Mouse (Mus musculus) liver, embryonic 16.5 days (tissue): ENCODE data around the gene Mrgprg. TPM values are rescaled to one million over a fixed set of nuclear protein-coding genes. Genes with fewer than 3 reads are reported as not detected.

Source experiments
- ATAC-seq: fragments of 200-750 bp; cut with Nextera tagmentation; 2 replicates; pipeline ENCODE4 v1.8.0; 2017; ENCODE audit warnings: low read depth, mild to moderate bottlenecking, moderate number of reproducible peaks, moderate library complexity
- H3K27ac ChIP-seq: fragments of 300-500 bp; sonication (generic); 2 replicates; pipeline ENCODE4 v1.5.1; 2014; ENCODE audit warnings: mild to moderate bottlenecking, low read length
- H3K27me3 ChIP-seq: fragments of 300-500 bp; sonication (generic); 2 replicates; pipeline ENCODE4 v1.6.1; 2014; ENCODE audit warnings: low read depth, low read length, mixed read lengths; ENCODE audit not compliant: control insufficient read depth, insufficient read depth
- H3K36me3 ChIP-seq: fragments of 300-500 bp; sonication (generic); 2 replicates; pipeline ENCODE4 v1.6.1; 2014; ENCODE audit warnings: mild to moderate bottlenecking; ENCODE audit not compliant: control insufficient read depth, insufficient read depth
- H3K4me1 ChIP-seq: fragments of 300-500 bp; sonication (generic); 2 replicates; pipeline ENCODE4 v1.6.1; 2014; ENCODE audit warnings: low read depth, low read length, mixed read lengths; ENCODE audit not compliant: control insufficient read depth
- H3K4me2 ChIP-seq: fragments of 300-500 bp; sonication (generic); 2 replicates; pipeline ENCODE4 v1.6.1; 2014; ENCODE audit warnings: low read depth, low read length, mixed read lengths
- H3K4me3 ChIP-seq: fragments of 300-500 bp; sonication (generic); 2 replicates; pipeline ENCODE4 v1.5.1; 2014; ENCODE audit warnings: low read depth, mild to moderate bottlenecking, low read length
- H3K9ac ChIP-seq: fragments of 300-500 bp; sonication (generic); 2 replicates; pipeline ENCODE4 v1.6.1; 2014; ENCODE audit warnings: low read depth, low read length
- H3K9me3 ChIP-seq: fragments of 300-500 bp; sonication (generic); replicated peaks from 2 replicates; pipeline ENCODE4 v1.6.1; 2016; ENCODE audit warnings: low read length; ENCODE audit not compliant: control insufficient read depth
- WGBS: fragments of 180-500 bp; shearing (Covaris S2); extraction: QIAGEN DNeasy Blood & Tissue Kit; methylation state at CpG from one replicate; pipeline ENCODE4 v1.1.7; 2014; ENCODE audit not compliant: insufficient replicate concordance; 5-methylcytosine and 5-hydroxymethylcytosine counted together
- microRNA-seq: library from miRNA; unstranded; fragments of <30 nt; microRNA quantifications from one replicate; pipeline ENCODE4, GENCODE M21; 2016
- polyA plus RNA-seq: library from polyadenylated mRNA; unstranded; fragments of >200 nt; fragmentation: Nextera tagmentation; extraction: Ambion mirVana; gene quantifications from 2 replicates; pipeline ENCODE4 v1.2.1, GENCODE M21; 2015

Gene Mrgprg
- polyA plus RNA-seq, 1 experiment from 2014 or later = not detected

DNA sequence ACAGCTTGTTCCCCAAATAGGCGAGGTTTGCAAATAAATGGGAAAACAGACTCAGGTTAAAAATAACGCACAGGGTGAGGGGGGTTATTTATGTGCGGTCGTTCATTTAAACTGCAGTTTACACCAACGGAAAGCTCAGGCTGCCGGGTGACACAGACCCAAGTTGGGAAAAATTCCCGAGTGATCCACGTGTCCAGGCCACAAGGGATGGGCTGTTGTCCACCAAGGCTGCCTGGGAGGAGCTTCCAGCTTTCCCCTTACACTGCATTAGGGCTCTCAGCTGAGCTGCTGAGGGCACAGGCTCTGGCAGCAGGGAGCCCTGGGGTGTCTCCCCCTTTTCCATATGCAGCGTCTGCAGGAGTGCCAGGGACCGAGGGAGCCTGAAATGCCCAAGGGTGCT lies 36.9 kb downstream of the Mrgprg start:
- Histone ChIP-seq H3K4me1 (no peaks in the 10 kb centered on the region), H3K4me2 (no peak overlapping the region), H3K9me3 (no peaks in the 10 kb centered on the region), H3K36me3 (no peaks in the 10 kb centered on the region), H3K9ac (no peak overlapping the region), H3K27ac (no peak overlapping the region), H3K27me3 (no peaks in the 10 kb centered on the region), H3K4me3 (no peak overlapping the region)
- no peak for ATAC-seq
- WGBS = 68% methylated on average over 10 of the region's 10 CpGs

DNA sequence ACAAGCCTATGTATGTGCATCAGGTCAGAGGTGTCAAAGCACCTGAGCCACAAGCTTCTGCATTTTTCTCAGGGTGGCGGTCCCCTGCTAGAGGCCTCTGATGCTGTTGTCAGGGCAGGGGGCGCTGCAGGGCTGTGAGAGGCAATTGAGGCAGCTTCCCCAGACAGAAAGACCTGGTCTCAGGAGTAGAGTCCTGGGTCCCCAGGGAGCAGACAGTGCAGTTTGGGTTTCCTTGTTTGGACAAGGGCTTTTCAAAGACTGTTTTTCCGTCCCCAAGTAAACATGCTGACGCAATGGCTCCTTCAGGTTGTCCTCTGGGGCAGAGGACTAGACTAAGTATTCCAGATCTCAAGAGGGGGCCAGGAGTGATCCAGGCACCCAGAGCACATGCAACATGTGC lies 40.4 kb downstream of the Mrgprg start:
- Histone ChIP-seq H3K9me3 (no peaks in the 10 kb centered on the region), H3K27ac (no peak overlapping the region), H3K4me2 (no peak overlapping the region), H3K4me1 (no peaks in the 10 kb centered on the region), H3K9ac (no peak overlapping the region), H3K4me3 (no peak overlapping the region), H3K36me3 (no peaks in the 10 kb centered on the region), H3K27me3 (no peaks in the 10 kb centered on the region)
- ATAC-seq = no peak
- WGBS = 63% methylated on average over 4 of the region's 4 CpGs

DNA sequence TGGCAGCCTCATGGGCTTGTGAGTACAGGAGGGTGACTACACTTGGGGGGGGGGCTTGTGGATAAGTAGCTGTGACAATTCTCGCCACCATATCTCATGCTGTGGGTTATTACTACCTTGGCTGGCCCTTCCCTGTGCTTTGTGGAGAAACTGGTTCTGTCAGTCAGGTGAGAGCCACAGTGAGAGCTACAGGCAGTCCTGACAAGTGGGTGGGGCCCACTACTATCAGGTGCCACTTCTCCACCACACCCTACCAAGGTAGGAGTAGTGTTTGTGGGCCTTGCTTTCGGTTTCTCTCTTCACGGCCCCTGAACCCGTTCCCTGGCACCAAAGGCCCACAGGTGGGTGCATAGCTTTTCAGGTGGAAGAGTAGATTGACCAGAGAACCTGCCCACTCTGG lies 43.0 kb downstream of the Mrgprg start:
- H3K27me3 ChIP-seq = no peaks in the 10 kb centered on the region
- no peaks in the 10 kb centered on the region for H3K4me1 ChIP-seq
- no peak overlapping the region for H3K27ac ChIP-seq
- no peaks in the 10 kb centered on the region for H3K9me3 ChIP-seq
- 70% methylated on average over 4 of the region's 4 CpGs for WGBS
- no peak overlapping the region for H3K4me2 ChIP-seq
- H3K9ac ChIP-seq = no peak overlapping the region
- no peak for ATAC-seq
- H3K36me3 ChIP-seq = no peaks in the 10 kb centered on the region
- no peak overlapping the region for H3K4me3 ChIP-seq

GRCm38 (mm10) chr7:143722646-143723045 lies 44.1 kb downstream of the Mrgprg start:
- Histone ChIP-seq H3K4me1 (no peaks in the 10 kb centered on the region), H3K4me2 (no peak overlapping the region), H3K36me3 (no peaks in the 10 kb centered on the region), H3K4me3 (no peak overlapping the region), H3K9ac (no peak overlapping the region), H3K9me3 (no peaks in the 10 kb centered on the region), H3K27me3 (no peaks in the 10 kb centered on the region), H3K27ac (no peak overlapping the region)
- ATAC-seq = no peak
- WGBS = 62% methylated on average over 5 of the region's 5 CpGs

GRCm38 (mm10) chr7:143717811-143718210 lies 49.0 kb downstream of the Mrgprg start:
- H3K27me3 ChIP-seq = no peaks in the 10 kb centered on the region
- no peak overlapping the region for H3K4me2 ChIP-seq
- H3K36me3 ChIP-seq = no peaks in the 10 kb centered on the region
- H3K27ac ChIP-seq = no peak overlapping the region
- H3K9ac ChIP-seq = no peak overlapping the region
- no peaks in the 10 kb centered on the region for H3K4me1 ChIP-seq
- no peak for ATAC-seq
- 42% methylated on average over 1 of the region's 1 CpGs for WGBS
- no peaks in the 10 kb centered on the region for H3K9me3 ChIP-seq
- no peak overlapping the region for H3K4me3 ChIP-seq

Small RNA genes within 50 kb of the gene (microRNA-seq; reads per million reads assigned to microRNA genes)
- gene Gm22064 = not detected

Other genes starting within 250 kb of the Mrgprg start
- gene Nap1l4, start 217.9 kb downstream of the Mrgprg start, polyA plus RNA-seq = 74.9 and 78.9 TPM in 2 replicates
- 62.0 and 64.3 TPM in 2 replicates for gene Cars, start 166.9 kb downstream of the Mrgprg start, polyA plus RNA-seq
- gene Tnfrsf26, start 138.3 kb downstream of the Mrgprg start, polyA plus RNA-seq = 1.3 and 1.4 TPM in 2 replicates
- 0.42 and 0.53 TPM in 2 replicates for gene Tnfrsf22, start 117.3 kb downstream of the Mrgprg start, polyA plus RNA-seq
- gene Tnfrsf23, start 81.1 kb downstream of the Mrgprg start, polyA plus RNA-seq = 0.35 and 0.55 TPM in 2 replicates
- 1.9 and 2.2 TPM in 2 replicates for gene Osbpl5, start 10.0 kb downstream of the Mrgprg start, polyA plus RNA-seq
- gene Mrgpre, start 17.5 kb upstream of the Mrgprg start, polyA plus RNA-seq = 0.41 and 0.51 TPM in 2 replicates
- 9.1 TPM in 2 replicates for gene Nadsyn1, start 55.9 kb upstream of the Mrgprg start, polyA plus RNA-seq
- gene Dhcr7, start 56.2 kb upstream of the Mrgprg start, polyA plus RNA-seq = 59.4 and 76.8 TPM in 2 replicates
- not detected in 2 replicates for gene Gm498, start 99.8 kb upstream of the Mrgprg start, polyA plus RNA-seq
- 0.63 and 0.67 TPM in 2 replicates for gene Shank2, start 234.9 kb upstream of the Mrgprg start, polyA plus RNA-seq